Mouse (Mus musculus) heart, embryonic 13.5 days (tissue): Measurements from ENCODE around the gene Rem1. TPM values are rescaled to one million over a fixed set of nuclear protein-coding genes. Genes with fewer than 3 reads are reported as not detected.
"Not testable (repeated sequence)": the region's sequence is repeated elsewhere in the genome, so short reads cannot be mapped to it uniquely, and the experiment has no call there.

Source experiments
- ATAC-seq: fragments of 200-750 bp; cut with Nextera tagmentation; 2 replicates; pipeline ENCODE4 v1.8.0; 2017; ENCODE audit warnings: moderate TSS enrichment; ENCODE audit not compliant: insufficient number of reproducible peaks, low FRiP score, low TSS enrichment; ENCODE audit errors: extremely low read depth
- H3K27ac ChIP-seq: fragments of 300-500 bp; sonication (generic); replicated peaks from 2 replicates; pipeline ENCODE4 v1.5.1; 2015; ENCODE audit warnings: moderate library complexity, mild to moderate bottlenecking, inconsistent platforms
- H3K27me3 ChIP-seq: fragments of 300-500 bp; sonication (generic); replicated peaks from 2 replicates; pipeline ENCODE4 v1.6.1; 2015; ENCODE audit warnings: mild to moderate bottlenecking, inconsistent platforms
- H3K36me3 ChIP-seq: fragments of 300-500 bp; sonication (generic); 2 replicates; pipeline ENCODE4 v1.6.1; 2015; ENCODE audit warnings: mild to moderate bottlenecking, inconsistent platforms
- H3K4me1 ChIP-seq: fragments of 300-500 bp; sonication (generic); 2 replicates; pipeline ENCODE4 v1.6.1; 2015; ENCODE audit warnings: inconsistent platforms
- H3K4me2 ChIP-seq: fragments of 300-500 bp; sonication (generic); 2 replicates; pipeline ENCODE4 v1.6.1; 2015; ENCODE audit warnings: inconsistent platforms, mild to moderate bottlenecking, moderate library complexity
- H3K4me3 ChIP-seq: fragments of 300-500 bp; sonication (generic); 2 replicates; pipeline ENCODE4 v1.5.1; 2015; ENCODE audit warnings: moderate library complexity, mild to moderate bottlenecking, inconsistent platforms
- H3K9ac ChIP-seq: fragments of 300-500 bp; sonication (generic); 2 replicates; pipeline ENCODE4 v1.6.1; 2015; ENCODE audit warnings: inconsistent platforms, mild to moderate bottlenecking, moderate library complexity
- H3K9me3 ChIP-seq: fragments of 300-500 bp; sonication (generic); 2 replicates; pipeline ENCODE4 v1.6.1; 2016; ENCODE audit warnings: inconsistent platforms
- WGBS: fragments of 180-500 bp; shearing (Covaris S2); methylation state at CpG from one replicate; pipeline ENCODE4 v1.1.7; 2015; ENCODE audit warnings: mixed read lengths; 5-methylcytosine and 5-hydroxymethylcytosine counted together
- polyA plus RNA-seq: library from polyadenylated mRNA; unstranded; fragments of >200 nt; fragmentation: Nextera tagmentation; extraction: Ambion mirVana; gene quantifications from 2 replicates; pipeline ENCODE4 v1.2.1, GENCODE M21; 2015

The Rem1 gene
- polyA plus RNA-seq, 1 experiment from 2014 or later: 10.5 TPM

GRCm38 (mm10) chr2:152657398-152657797, 30.6 kb downstream of the Rem1 start:
- no peak overlapping the region for H3K4me3 ChIP-seq
- H3K27me3 ChIP-seq: 0 out of 2 replicates have a peak, but pooled peaks cover under 1% of the 10 kb centered on the region
- H3K36me3 ChIP-seq: no peaks in the 10 kb centered on the region
- H3K4me1 ChIP-seq: peaks cover 23% of the 10 kb centered on the region
- no peak overlapping the region for H3K9ac ChIP-seq
- 48% methylated on average over 10 of the region's 10 CpGs for WGBS
- H3K27ac ChIP-seq: no peak overlapping the region
- H3K4me2 ChIP-seq: no peak overlapping the region
- no peaks in the 10 kb centered on the region for H3K9me3 ChIP-seq
- ATAC-seq: no peak

- WGBS: 71% methylated on average over 6 of the region's 6 CpGs
- ATAC-seq: no peak
Measured at GRCm38 (mm10) chr2:152661163-152661562, 34.4 kb downstream of the Rem1 start.

DNA sequence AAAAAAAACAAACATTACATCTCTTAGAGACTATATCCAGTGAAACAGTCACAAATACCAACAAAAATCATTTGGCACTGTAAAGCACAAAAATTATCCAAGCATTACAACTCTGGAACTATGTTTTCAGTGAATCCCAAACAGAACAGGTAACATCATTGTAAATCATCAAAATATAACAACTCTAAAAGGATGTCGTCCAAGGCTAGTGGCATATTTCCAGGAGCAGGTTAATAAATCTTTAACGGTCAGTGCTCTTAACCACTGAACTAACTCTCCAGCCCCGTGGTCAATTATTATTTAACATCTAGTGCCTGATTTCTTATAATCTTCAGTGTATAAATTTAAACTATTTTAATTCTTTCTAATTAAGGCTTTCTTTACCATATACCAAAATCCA, 39.4 kb downstream of the Rem1 start:
- not testable (repeated sequence) for H3K4me2 ChIP-seq, H3K36me3 ChIP-seq, ATAC-seq, H3K9me3 ChIP-seq, H3K9ac ChIP-seq, H3K4me3 ChIP-seq, H3K27ac ChIP-seq
- peaks cover 14% of the 10 kb centered on the region for H3K4me1 ChIP-seq
- 71% methylated on average over 3 of the region's 3 CpGs for WGBS
- H3K27me3 ChIP-seq: peaks cover 15% of the 10 kb centered on the region; the same call in 1 of the 2 replicates

More at GRCm38 (mm10) chr2:152661163-152661562, 34.4 kb downstream of the Rem1 start:
- 0 out of 2 replicates have a peak, but pooled peaks cover 4% of the 10 kb centered on the region for H3K4me1 ChIP-seq
- H3K36me3 ChIP-seq: no peaks in the 10 kb centered on the region
- H3K27me3 ChIP-seq: peaks cover 15% of the 10 kb centered on the region; the same call in 1 of the 2 replicates
- H3K27ac ChIP-seq: no peak overlapping the region
- no peak overlapping the region for H3K9ac ChIP-seq
- H3K9me3 ChIP-seq: no peaks in the 10 kb centered on the region
- H3K4me3 ChIP-seq: no peak overlapping the region
- H3K4me2 ChIP-seq: no peak overlapping the region

GRCm38 (mm10) chr2:152669256-152669638, 42.5 kb downstream of the Rem1 start, which contains the start of gene H13:
TSS of gene H13 (plus strand) at chr2:152669461.
- peaks cover 40% of the 10 kb centered on the region for H3K4me1 ChIP-seq
- H3K36me3 ChIP-seq: peaks cover 16% of the 10 kb centered on the region
- peaks cover 7% of the 10 kb centered on the region; the same call in 1 of the 2 replicates for H3K27me3 ChIP-seq
- WGBS: 0% methylated on average over 35 of the region's 35 CpGs
- ATAC-seq: peak; percentile 53; the same call in 1 of the 2 replicates
- H3K9ac ChIP-seq: peak within 1 kb of the TSS; percentile 96
- peak within 1 kb of the TSS; percentile 89 for H3K4me2 ChIP-seq
- no peaks in the 10 kb centered on the region for H3K9me3 ChIP-seq
- peak within 1 kb of the TSS; percentile 95 for H3K27ac ChIP-seq
- peak within 1 kb of the TSS; percentile 99 for H3K4me3 ChIP-seq

GRCm38 (mm10) chr2:152669639-152670484, 43.1 kb downstream of the Rem1 start:
- ATAC-seq: peak; percentile 40; the same call in 1 of the 2 replicates
- WGBS: 2% methylated on average over 45 of the region's 46 CpGs
- peak overlapping the region; percentile 89 for H3K4me2 ChIP-seq
- H3K4me1 ChIP-seq: peaks cover 43% of the 10 kb centered on the region
- H3K36me3 ChIP-seq: peaks cover 20% of the 10 kb centered on the region
- H3K27ac ChIP-seq: peak overlapping the region; percentile 95
- H3K4me3 ChIP-seq: peak overlapping the region; percentile 99
- H3K9ac ChIP-seq: peak overlapping the region; percentile 96
- H3K9me3 ChIP-seq: no peaks in the 10 kb centered on the region
- peaks cover 2% of the 10 kb centered on the region; the same call in 1 of the 2 replicates for H3K27me3 ChIP-seq

- Histone ChIP-seq H3K4me1 (peaks cover 51% of the 10 kb centered on the region), H3K36me3 (peaks cover 33% of the 10 kb centered on the region), H3K9me3 (no peaks in the 10 kb centered on the region), H3K9ac (peak overlapping the region; percentile 96), H3K4me2 (peak overlapping the region; percentile 89), H3K4me3 (peak overlapping the region; percentile 99), H3K27ac (peak overlapping the region; percentile 95), H3K27me3 (no peaks in the 10 kb centered on the region)
- WGBS: 38% methylated on average over 9 of the region's 9 CpGs
- no peak for ATAC-seq
Measured at GRCm38 (mm10) chr2:152670983-152671641, 44.4 kb downstream of the Rem1 start.

GRCm38 (mm10) chr2:152671642-152671999, 44.9 kb downstream of the Rem1 start:
- peak overlapping the region; percentile 96 for H3K9ac ChIP-seq
- H3K27me3 ChIP-seq: no peaks in the 10 kb centered on the region
- H3K4me3 ChIP-seq: peak overlapping the region; percentile 99
- H3K4me2 ChIP-seq: peak overlapping the region; percentile 89
- ATAC-seq: no peak
- no peaks in the 10 kb centered on the region for H3K9me3 ChIP-seq
- 26% methylated on average over 5 of the region's 5 CpGs for WGBS
- H3K36me3 ChIP-seq: peaks cover 38% of the 10 kb centered on the region
- H3K27ac ChIP-seq: peak overlapping the region; percentile 24; the same call in 1 of the 2 replicates
- peaks cover 51% of the 10 kb centered on the region for H3K4me1 ChIP-seq

- WGBS: 83% methylated on average over 12 of the region's 12 CpGs
- peaks cover 44% of the 10 kb centered on the region for H3K36me3 ChIP-seq
- peak overlapping the region; percentile 99 for H3K4me3 ChIP-seq
- H3K9me3 ChIP-seq: no peaks in the 10 kb centered on the region
- H3K9ac ChIP-seq: peak overlapping the region; percentile 96
- H3K4me1 ChIP-seq: peaks cover 51% of the 10 kb centered on the region
- ATAC-seq: no peak
- no peak overlapping the region for H3K27ac ChIP-seq
- peak overlapping the region; percentile 89 for H3K4me2 ChIP-seq
- no peaks in the 10 kb centered on the region for H3K27me3 ChIP-seq
Measured at GRCm38 (mm10) chr2:152672166-152672565, 45.4 kb downstream of the Rem1 start.

DNA sequence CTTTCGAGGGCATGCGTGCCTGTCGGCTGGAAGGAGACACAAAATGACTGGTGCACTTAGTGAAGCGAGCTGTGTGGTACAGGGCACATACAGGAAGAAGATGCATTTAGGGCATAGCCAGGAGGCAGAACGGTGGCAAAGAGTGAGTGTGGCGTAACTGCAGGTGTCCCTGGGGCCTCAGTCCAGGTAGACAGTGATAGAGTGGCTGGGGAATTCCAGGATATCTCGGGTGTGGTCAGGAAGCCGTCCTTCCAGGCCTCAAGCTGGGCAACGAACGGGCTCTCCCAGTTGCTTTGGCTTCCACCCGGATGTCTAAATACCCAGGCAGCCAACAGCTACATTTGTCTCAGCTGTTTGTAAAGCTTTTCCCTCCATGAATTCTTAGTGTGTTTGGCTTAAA, 47.4 kb downstream of the Rem1 start:
- Histone ChIP-seq H3K36me3 (peaks cover 62% of the 10 kb centered on the region), H3K9me3 (no peaks in the 10 kb centered on the region), H3K4me2 (no peak overlapping the region), H3K27ac (no peak overlapping the region), H3K4me3 (no peak overlapping the region), H3K27me3 (no peaks in the 10 kb centered on the region), H3K4me1 (peaks cover 58% of the 10 kb centered on the region), H3K9ac (0 out of 2 replicates have a peak overlapping the region, but pooled peaks have one; percentile 29)
- ATAC-seq: no peak
- 72% methylated on average over 11 of the region's 11 CpGs for WGBS

- ATAC-seq: no peak
- Histone ChIP-seq H3K9me3 (no peaks in the 10 kb centered on the region), H3K4me2 (no peak overlapping the region), H3K9ac (peak overlapping the region; percentile 2; the same call in 1 of the 2 replicates), H3K4me3 (no peak overlapping the region), H3K27me3 (no peaks in the 10 kb centered on the region), H3K4me1 (peaks cover 63% of the 10 kb centered on the region), H3K36me3 (peaks cover 73% of the 10 kb centered on the region), H3K27ac (no peak overlapping the region; the same call in 1 of the 2 replicates)
- WGBS: 77% methylated on average over 13 of the region's 13 CpGs
Measured at GRCm38 (mm10) chr2:152675252-152675791, 48.6 kb downstream of the Rem1 start.

GRCm38 (mm10) chr2:152678302-152678701, 51.6 kb downstream of the Rem1 start:
- Histone ChIP-seq H3K27ac (no peak overlapping the region), H3K9ac (no peak overlapping the region), H3K4me3 (no peak overlapping the region), H3K27me3 (no peaks in the 10 kb centered on the region), H3K9me3 (no peaks in the 10 kb centered on the region), H3K4me1 (peaks cover 39% of the 10 kb centered on the region), H3K4me2 (no peak overlapping the region), H3K36me3 (peaks cover 89% of the 10 kb centered on the region)
- ATAC-seq: no peak
- WGBS: 64% methylated on average over 3 of the region's 3 CpGs
